Mouse (Mus musculus) spleen, adult 2 months (tissue): ENCODE data around the gene Plekha6. TPM values are rescaled to one million over a fixed set of nuclear protein-coding genes. Genes with fewer than 3 reads are reported as not detected.

ENCODE experiments used
- DNase-seq, 2 experiments: peaks; one replicate each; pipeline versions ENCODE4 v3.0.0 to v3.0.0-alpha.2; 2012 to 2021; ENCODE audit warnings: low spot score in 2 of 2, low read depth in 1 of 2
- H3K27ac ChIP-seq: fragments of 200-500 bp; 2 replicates; pipeline ENCODE4 v1.5.1; 2012; ENCODE audit warnings: low read length, inconsistent platforms; ENCODE audit not compliant: insufficient read depth
- H3K27me3 ChIP-seq: fragments of 200-500 bp; 2 replicates; pipeline ENCODE4 v1.6.1; 2012; ENCODE audit warnings: mild to moderate bottlenecking, moderate library complexity, low read length, inconsistent platforms; ENCODE audit not compliant: control insufficient read depth, insufficient read depth
- H3K36me3 ChIP-seq: fragments of 200-500 bp; 2 replicates; pipeline ENCODE4 v1.6.1; 2012; ENCODE audit warnings: mild to moderate bottlenecking, low read length, inconsistent platforms; ENCODE audit not compliant: control insufficient read depth, insufficient read depth
- H3K4me1 ChIP-seq: fragments of 200-500 bp; 2 replicates; pipeline ENCODE4 v1.6.1; 2011; ENCODE audit warnings: inconsistent platforms; ENCODE audit not compliant: control insufficient read depth, insufficient read depth, insufficient read length
- H3K4me3 ChIP-seq: fragments of 200-500 bp; 2 replicates; pipeline ENCODE4 v1.5.1; 2011; ENCODE audit warnings: mild to moderate bottlenecking, inconsistent platforms; ENCODE audit not compliant: insufficient read depth, insufficient read length; ENCODE audit errors: extremely low read depth
- CTCF ChIP-seq: fragments of 200-500 bp; IDR thresholded peaks from 2 replicates; pipeline ENCODE4 v1.5.1; 2011; ENCODE audit warnings: mild to moderate bottlenecking, inconsistent platforms; ENCODE audit not compliant: insufficient read depth, insufficient read length, insufficient replicate concordance; ENCODE audit errors: extremely low read depth
- POLR2A ChIP-seq: fragments of 200-500 bp; IDR thresholded peaks from 2 replicates; pipeline ENCODE4 v1.6.1; 2011; ENCODE audit warnings: low read depth, low read length, inconsistent platforms
- WGBS: fragments of 180-500 bp; shearing (Covaris S2); methylation state at CpG from one replicate; pipeline ENCODE4 v1.1.7; 2018; 5-methylcytosine and 5-hydroxymethylcytosine counted together
- polyA plus RNA-seq: library from polyadenylated mRNA; depleted of rRNA; stranded (reverse); fragments of >200 nt; gene quantifications from 2 replicates; pipeline ENCODE4 v1.2.3, GENCODE M21; 2012

Plekha6 gene
- polyA plus RNA-seq, 1 experiment: 26.0 TPM

DNA sequence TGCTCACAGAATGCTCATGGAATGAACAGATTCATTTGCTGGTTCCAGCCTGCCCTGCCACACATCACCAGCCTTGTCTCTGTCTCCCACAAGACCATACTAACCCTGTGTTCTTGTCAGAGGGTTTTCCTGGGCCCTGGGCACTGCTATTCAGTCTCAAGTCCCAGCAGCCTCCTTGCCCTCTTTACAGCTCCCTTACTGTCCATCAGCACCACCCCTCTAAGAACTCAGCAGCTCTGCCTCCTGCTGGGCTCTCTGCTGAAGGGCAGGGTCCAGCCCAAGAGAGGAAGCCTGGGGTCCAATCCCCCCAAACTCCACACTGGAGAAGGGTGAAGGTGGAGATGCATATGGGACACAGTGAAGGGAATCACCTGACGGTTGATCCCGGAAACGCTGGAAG is 104.5 kb downstream of the Plekha6 start:
- no peak overlapping the region for H3K27ac ChIP-seq
- WGBS: 83% methylated on average over 3 of the region's 3 CpGs
- TF ChIP-seq CTCF (no peak), POLR2A (no peak)
- no peaks in the 10 kb centered on the region for H3K27me3 ChIP-seq
- H3K4me1 ChIP-seq: peaks cover 5% of the 10 kb centered on the region; the same call in 1 of the 2 replicates
- no peak for DNase-seq
- no peak overlapping the region for H3K4me3 ChIP-seq
- no peaks in the 10 kb centered on the region for H3K36me3 ChIP-seq

DNA sequence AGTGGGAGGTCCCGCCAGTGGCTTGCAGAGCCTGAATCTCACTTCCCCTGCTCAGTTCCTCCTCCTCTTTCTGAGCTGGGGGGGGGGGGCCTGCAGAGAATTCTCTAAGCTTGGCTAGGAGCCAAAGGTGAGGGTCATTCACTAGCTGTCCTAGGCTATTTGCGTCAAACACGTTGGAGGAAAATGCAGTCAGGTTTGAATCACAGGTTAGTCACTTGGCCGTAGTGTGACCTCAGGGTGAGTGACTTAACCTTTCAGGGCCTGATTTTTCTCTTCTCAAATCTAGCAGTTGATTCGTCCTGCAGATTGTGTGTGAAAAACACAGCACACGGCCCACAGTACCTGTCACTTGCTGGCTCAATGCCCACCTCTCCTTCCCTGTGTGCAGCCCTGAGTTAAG is 106.3 kb downstream of the Plekha6 start:
- Histone ChIP-seq H3K27ac (no peak overlapping the region), H3K36me3 (no peaks in the 10 kb centered on the region), H3K4me3 (no peak overlapping the region), H3K4me1 (peaks cover 5% of the 10 kb centered on the region; the same call in 1 of the 2 replicates), H3K27me3 (no peaks in the 10 kb centered on the region)
- DNase-seq: no peak
- WGBS: 59% methylated on average over 6 of the region's 6 CpGs
- TF ChIP-seq POLR2A (no peak), CTCF (no peak)

DNA sequence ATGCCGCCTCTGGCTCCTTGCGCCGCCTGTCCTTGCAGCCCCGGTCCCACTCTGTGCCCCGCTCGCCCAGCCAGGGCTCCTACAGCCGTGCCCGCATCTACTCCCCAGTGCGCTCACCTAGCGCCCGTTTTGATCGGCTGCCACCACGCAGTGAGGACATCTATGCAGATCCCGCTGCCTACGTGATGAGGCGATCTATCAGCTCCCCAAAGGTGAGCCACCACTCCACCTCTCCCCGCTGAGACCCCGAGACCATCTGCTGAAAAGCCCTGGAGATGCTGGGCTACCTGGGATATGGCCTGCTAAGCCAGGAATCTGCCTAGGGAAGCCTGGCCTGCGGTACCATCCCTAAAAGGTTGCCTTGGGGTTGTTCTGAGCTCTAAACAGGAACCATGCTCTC is 110.2 kb downstream of the Plekha6 start:
- H3K27ac ChIP-seq: no peak overlapping the region
- WGBS: 93% methylated on average over 19 of the region's 19 CpGs
- no peaks in the 10 kb centered on the region for H3K27me3 ChIP-seq
- no peak overlapping the region for H3K4me3 ChIP-seq
- TF ChIP-seq POLR2A: no peak
- TF ChIP-seq CTCF: no peak
- no peaks in the 10 kb centered on the region for H3K36me3 ChIP-seq
- DNase-seq: no peak
- H3K4me1 ChIP-seq: peaks cover 5% of the 10 kb centered on the region; the same call in 1 of the 2 replicates

DNA sequence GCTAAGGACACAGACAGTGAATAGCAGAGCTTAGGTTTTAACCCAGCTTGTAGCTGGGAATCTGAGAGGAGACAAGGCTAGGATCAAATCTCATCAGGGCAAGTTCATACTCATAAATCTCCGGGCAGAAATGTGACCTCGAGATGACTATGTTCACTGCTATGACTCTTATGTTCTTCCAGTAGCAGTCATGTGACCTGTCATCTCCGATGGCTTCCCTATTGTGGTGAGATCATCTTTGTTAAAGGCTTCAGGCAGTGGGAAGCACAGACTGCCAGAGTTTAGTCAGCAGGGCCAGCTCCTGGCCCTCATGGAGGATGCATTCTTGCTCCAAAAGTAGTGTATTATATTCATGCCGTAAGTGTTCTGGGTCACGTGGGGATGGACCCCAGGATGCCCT is 113.0 kb downstream of the Plekha6 start:
- no peaks in the 10 kb centered on the region for H3K36me3 ChIP-seq
- TF ChIP-seq POLR2A (no peak), CTCF (no peak)
- 60% methylated on average over 5 of the region's 5 CpGs for WGBS

DNA sequence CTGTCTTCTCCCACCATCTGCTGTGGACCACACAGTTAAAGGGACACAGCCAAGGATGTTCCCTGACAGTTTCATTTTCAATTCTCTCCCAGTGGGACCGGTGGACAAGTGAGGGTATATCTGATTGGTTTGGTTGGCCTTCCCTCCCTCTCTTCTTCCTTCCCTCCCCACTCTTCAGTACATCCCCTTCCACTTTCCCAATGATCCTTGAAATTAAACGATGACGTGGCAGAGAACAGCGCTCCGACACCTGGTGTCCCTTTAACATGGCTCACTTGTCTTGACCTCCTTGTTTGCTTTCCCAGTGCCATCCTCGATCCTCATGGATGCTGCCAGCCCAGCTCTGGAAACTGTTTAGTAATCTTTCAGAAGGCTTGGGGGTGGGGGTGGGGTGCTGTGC is 114.5 kb downstream of the Plekha6 start:
- Histone ChIP-seq H3K4me3 (no peak overlapping the region), H3K4me1 (no peaks in the 10 kb centered on the region), H3K27me3 (no peaks in the 10 kb centered on the region), H3K36me3 (no peaks in the 10 kb centered on the region), H3K27ac (no peak overlapping the region)
- no peak for DNase-seq
- TF ChIP-seq CTCF: no peak
- TF ChIP-seq POLR2A: no peak
- WGBS: 89% methylated on average over 6 of the region's 6 CpGs

More for the DNA sequence above, 113.0 kb downstream of the Plekha6 start:
- no peak for DNase-seq
- Histone ChIP-seq H3K4me1 (no peaks in the 10 kb centered on the region), H3K27me3 (no peaks in the 10 kb centered on the region), H3K27ac (no peak overlapping the region), H3K4me3 (no peak overlapping the region)

DNA sequence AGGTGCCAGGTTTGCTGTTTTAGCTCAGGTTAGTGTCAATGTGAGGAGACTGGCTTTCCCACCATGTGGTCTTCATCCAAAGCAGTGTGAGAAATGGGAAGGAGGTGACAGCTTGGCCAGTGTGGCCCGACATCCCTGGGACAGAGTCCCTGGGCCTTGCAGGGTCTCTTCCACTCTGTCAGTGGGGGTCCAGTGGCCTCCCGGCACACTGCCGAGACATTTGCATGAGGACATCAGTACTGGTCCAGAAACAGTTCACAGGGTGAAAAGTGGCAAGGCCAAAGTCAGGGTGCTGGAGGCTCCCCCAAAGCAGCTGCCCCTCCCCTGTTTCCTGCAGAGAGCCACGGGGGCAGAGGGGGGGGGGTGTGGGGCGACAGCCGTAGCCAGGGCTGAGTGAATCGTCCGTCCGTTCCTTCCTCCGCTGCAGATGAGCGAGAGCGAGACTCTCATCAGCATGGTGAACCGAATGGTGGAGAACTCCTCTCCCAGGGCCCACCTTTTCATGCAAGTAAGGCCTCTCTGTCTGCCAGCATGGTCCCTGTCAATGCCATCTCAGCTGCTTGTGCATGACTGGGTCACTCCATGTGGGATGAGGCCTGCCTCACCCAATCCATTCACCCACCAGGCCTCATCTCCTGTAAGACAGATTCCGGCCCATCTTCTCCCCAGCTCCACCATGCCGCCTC is 115.1 kb downstream of the Plekha6 start:
- TF ChIP-seq CTCF: no peak
- TF ChIP-seq POLR2A: no peak
- H3K27ac ChIP-seq: no peak overlapping the region

DNA sequence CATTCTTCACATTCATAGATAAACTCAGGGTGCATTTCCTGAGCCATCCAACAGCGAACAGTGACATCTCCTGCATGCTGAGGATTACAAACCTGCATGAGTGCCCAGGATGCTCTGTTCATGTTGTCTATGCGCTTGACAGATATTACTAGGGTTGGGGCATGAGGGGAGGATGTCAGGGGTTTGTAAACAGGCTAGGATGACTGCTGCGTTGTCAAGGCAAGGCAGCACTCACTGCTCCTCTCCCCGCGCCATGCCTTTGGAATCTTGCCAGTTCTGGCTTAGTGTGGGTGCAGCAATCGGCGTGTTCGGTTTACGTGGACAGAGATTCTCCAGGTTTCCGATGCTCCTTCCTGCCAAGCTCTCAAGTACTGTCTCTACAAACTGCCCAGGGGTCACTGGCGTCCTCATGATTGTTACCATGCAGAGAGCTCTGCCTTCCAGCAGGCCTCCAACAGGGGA is 115.7 kb downstream of the Plekha6 start:
- TF ChIP-seq POLR2A (no peak), CTCF (no peak)
- no peak for DNase-seq
- H3K27ac ChIP-seq: no peak overlapping the region
- 89% methylated on average over 11 of the region's 11 CpGs for WGBS
- no peaks in the 10 kb centered on the region for H3K27me3 ChIP-seq
- H3K4me1 ChIP-seq: no peaks in the 10 kb centered on the region
- H3K36me3 ChIP-seq: no peaks in the 10 kb centered on the region
- H3K4me3 ChIP-seq: no peak overlapping the region

More for the DNA sequence above, 115.1 kb downstream of the Plekha6 start:
- 71% methylated on average over 15 of the region's 15 CpGs for WGBS
- Histone ChIP-seq H3K36me3 (no peaks in the 10 kb centered on the region), H3K27me3 (no peaks in the 10 kb centered on the region), H3K4me3 (no peak overlapping the region), H3K4me1 (no peaks in the 10 kb centered on the region)
- DNase-seq: no peak
